Mouse (Mus musculus): Measurements from ENCODE around the gene Polr1e.
"Not testable (repeated sequence)": the region's sequence is repeated elsewhere in the genome, so short reads cannot be mapped to it uniquely, and the experiment has no call there.

The Polr1e gene

GRCm38 (mm10) chr4:45005452-45005851, 12.9 kb upstream of the Polr1e start:
- no peak for DNase-seq (ENCODE audit: low read depth)

- peak; percentile 46 for DNase-seq (ENCODE audit: low read depth)
Measured at GRCm38 (mm10) chr4:45010806-45011415, 7.5 kb upstream of the Polr1e start.

- DNase-seq (ENCODE audit: low read depth): peak; percentile 83
Measured at GRCm38 (mm10) chr4:45011581-45012104, 6.7 kb upstream of the Polr1e start.

- peak; percentile 100 for DNase-seq (ENCODE audit: low read depth)
Measured at GRCm38 (mm10) chr4:45012105-45012975, 6.0 kb upstream of the Polr1e start, which contains the start of gene Zbtb5. Gene Zbtb5 (minus strand): TSS chr4:45012412.

- DNase-seq (ENCODE audit: low read depth): no peak
Measured at GRCm38 (mm10) chr4:45013031-45013431, 5.4 kb upstream of the Polr1e start.

- DNase-seq (ENCODE audit: low read depth): no peak
Measured at GRCm38 (mm10) chr4:45013537-45013936, 4.8 kb upstream of the Polr1e start.

GRCm38 (mm10) chr4:45015615-45016014, 2.8 kb upstream of the Polr1e start:
- DNase-seq (ENCODE audit: low read depth): peak; percentile 86

GRCm38 (mm10) chr4:45019009-45019408, 626 bp downstream of the Polr1e start:
- peak; percentile 48 for DNase-seq (ENCODE audit: low read depth)

- no peak for DNase-seq (ENCODE audit: low read depth)
Measured at GRCm38 (mm10) chr4:45026459-45026858, 8.1 kb downstream of the Polr1e start.

GRCm38 (mm10) chr4:45032586-45032985, 14.2 kb downstream of the Polr1e start:
- no peak for DNase-seq (ENCODE audit: low read depth)

- DNase-seq (ENCODE audit: low read depth): no peak
Measured at GRCm38 (mm10) chr4:45034693-45035628, 16.6 kb downstream of the Polr1e start.

GRCm38 (mm10) chr4:45036048-45036447, 17.7 kb downstream of the Polr1e start:
- DNase-seq (ENCODE audit: low read depth): no peak

- no peak for DNase-seq (ENCODE audit: low read depth)
Measured at GRCm38 (mm10) chr4:45036571-45036970, 18.2 kb downstream of the Polr1e start.

GRCm38 (mm10) chr4:45037455-45038410, 19.4 kb downstream of the Polr1e start:
- no peak for DNase-seq (ENCODE audit: low read depth)

GRCm38 (mm10) chr4:45038879-45039278, 20.5 kb downstream of the Polr1e start:
- DNase-seq (ENCODE audit: low read depth): peak; percentile 45

- DNase-seq (ENCODE audit: low read depth): not testable (repeated sequence)
Measured at GRCm38 (mm10) chr4:45039546-45039945, 21.2 kb downstream of the Polr1e start.

GRCm38 (mm10) chr4:45040795-45041194, 22.4 kb downstream of the Polr1e start:
- DNase-seq (ENCODE audit: low read depth): no peak

- no peak for DNase-seq (ENCODE audit: low read depth)
Measured at GRCm38 (mm10) chr4:45046679-45047078, 28.3 kb downstream of the Polr1e start.

- DNase-seq (ENCODE audit: low read depth): no peak
Measured at GRCm38 (mm10) chr4:45047286-45047887, 29.0 kb downstream of the Polr1e start.

- no peak for DNase-seq (ENCODE audit: low read depth)
Measured at GRCm38 (mm10) chr4:45047956-45048355, 29.6 kb downstream of the Polr1e start.

Data from induced T-regulatory cell, adult 2 months (primary cell).